Mouse (Mus musculus) forebrain, embryonic 11.5 days (tissue): Measurements from ENCODE around the gene Fbxw9. TPM values are rescaled to one million over a fixed set of nuclear protein-coding genes. Genes with fewer than 3 reads are reported as not detected.
A peak's percentile ranks its signal among the peaks of the same experiment; 100 is the strongest.

Experiments used
- ATAC-seq: fragments of 200-750 bp; cut with Nextera tagmentation; replicated peaks from 2 replicates; pipeline ENCODE4 v1.8.0; 2017; ENCODE audit warnings: moderate TSS enrichment; ENCODE audit not compliant: low FRiP score
- DNase-seq: peaks from one replicate; pipeline ENCODE4 v3.0.0-alpha.2; 2017; ENCODE audit warnings: low spot score
- H3K27ac ChIP-seq: fragments of 300-500 bp; sonication (generic); 2 replicates; pipeline ENCODE4 v1.5.1; 2014; ENCODE audit warnings: low read depth, low read length
- H3K27me3 ChIP-seq: fragments of 300-500 bp; sonication (generic); 2 replicates; pipeline ENCODE4 v1.6.1; 2014; ENCODE audit warnings: mild to moderate bottlenecking, low read length, mixed read lengths; ENCODE audit not compliant: control insufficient read depth, insufficient read depth
- H3K36me3 ChIP-seq: fragments of 300-500 bp; sonication (generic); 2 replicates; pipeline ENCODE4 v1.6.1; 2014; ENCODE audit warnings: mild to moderate bottlenecking, low read length, moderate library complexity, mixed read lengths; ENCODE audit not compliant: control insufficient read depth, insufficient read depth
- H3K4me1 ChIP-seq: fragments of 300-500 bp; sonication (generic); replicated peaks from 2 replicates; pipeline ENCODE4 v1.6.1; 2014; ENCODE audit warnings: low read length, mixed read lengths; ENCODE audit not compliant: control insufficient read depth, insufficient read depth
- H3K4me2 ChIP-seq: fragments of 300-500 bp; sonication (generic); 2 replicates; pipeline ENCODE4 v1.6.1; 2014; ENCODE audit warnings: low read depth, mild to moderate bottlenecking, low read length, moderate library complexity, mixed read lengths; ENCODE audit not compliant: severe bottlenecking
- H3K4me3 ChIP-seq: fragments of 300-500 bp; sonication (generic); 2 replicates; pipeline ENCODE4 v1.5.1; 2014; ENCODE audit warnings: low read depth, low read length
- H3K9ac ChIP-seq: fragments of 300-500 bp; sonication (generic); 2 replicates; pipeline ENCODE4 v1.6.1; 2014; ENCODE audit warnings: low read length
- H3K9me3 ChIP-seq: fragments of 300-500 bp; sonication (generic); 2 replicates; pipeline ENCODE4 v1.6.1; 2016; ENCODE audit warnings: low read length, mixed read lengths; ENCODE audit not compliant: control insufficient read depth
- whole genome bisulfite sequencing: fragments of 180-500 bp; shearing (Covaris S2); extraction: QIAGEN DNeasy Blood & Tissue Kit; methylation state at CpG from one replicate; pipeline ENCODE4 v1.1.7; 2014; 5-methylcytosine and 5-hydroxymethylcytosine counted together
- polyA plus RNA-seq: library from polyadenylated mRNA; unstranded; fragments of >200 nt; fragmentation: Nextera tagmentation; extraction: Ambion mirVana; gene quantifications from 2 replicates; pipeline ENCODE4 v1.2.1, GENCODE M21; 2014

Gene Fbxw9
- polyA plus RNA-seq, 1 experiment from 2014 or later, result 23.8 TPM

GRCm38 (mm10) chr8:85025098-85025932 lies 34.5 kb upstream of the Fbxw9 start, which contains the start of gene Asna1:
Gene Asna1, minus strand, starts transcription at chr8:85025281.
- Histone ChIP-seq H3K9me3 (no peaks in the 10 kb centered on the region), H3K9ac (peak within 1 kb of the TSS; percentile 85), H3K4me2 (peak within 1 kb of the TSS; percentile 93), H3K27me3 (no peaks in the 10 kb centered on the region), H3K4me1 (peaks cover 18% of the 10 kb centered on the region), H3K4me3 (peak within 1 kb of the TSS; percentile 98), H3K27ac (peak within 1 kb of the TSS; percentile 68), H3K36me3 (peaks cover 11% of the 10 kb centered on the region; the same call in 1 of the 2 replicates)
- DNase-seq (peak; percentile 89), ATAC-seq (peak; percentile 88)
- WGBS, result 8% methylated on average over 30 of the region's 30 CpGs

GRCm38 (mm10) chr8:85026670-85027515 lies 33.0 kb upstream of the Fbxw9 start, which contains the start of gene Trir:
Gene Trir, plus strand, starts transcription at chr8:85026823.
- peak within 1 kb of the TSS; percentile 99 for H3K9ac ChIP-seq
- ATAC-seq, result peak; percentile 84
- no peaks in the 10 kb centered on the region for H3K9me3 ChIP-seq
- peak within 1 kb of the TSS; percentile 98 for H3K4me3 ChIP-seq
- peak; percentile 96 for DNase-seq
- WGBS, result under 1% methylated on average over 68 of the region's 75 CpGs
- peaks cover 18% of the 10 kb centered on the region for H3K4me1 ChIP-seq
- no peaks in the 10 kb centered on the region for H3K27me3 ChIP-seq
- peak within 1 kb of the TSS; percentile 81 for H3K27ac ChIP-seq
- H3K4me2 ChIP-seq, result peak within 1 kb of the TSS; percentile 93
- peaks cover 15% of the 10 kb centered on the region; the same call in 1 of the 2 replicates for H3K36me3 ChIP-seq

GRCm38 (mm10) chr8:85027516-85027855 lies 32.4 kb upstream of the Fbxw9 start:
- 1% methylated on average over 13 of the region's 13 CpGs for WGBS
- ATAC-seq, result no peak
- DNase-seq, result no peak
- peaks cover 18% of the 10 kb centered on the region for H3K4me1 ChIP-seq
- peak overlapping the region; percentile 99 for H3K9ac ChIP-seq
- peak overlapping the region; percentile 98 for H3K4me3 ChIP-seq
- H3K9me3 ChIP-seq, result no peaks in the 10 kb centered on the region
- peaks cover 15% of the 10 kb centered on the region; the same call in 1 of the 2 replicates for H3K36me3 ChIP-seq
- H3K27me3 ChIP-seq, result no peaks in the 10 kb centered on the region
- H3K4me2 ChIP-seq, result peak overlapping the region; percentile 80
- peak overlapping the region; percentile 81; the same call in 1 of the 2 replicates for H3K27ac ChIP-seq

- H3K9ac ChIP-seq, result peak overlapping the region; percentile 99
- 25% methylated on average over 2 of the region's 2 CpGs for WGBS
- ATAC-seq (no peak), DNase-seq (no peak)
- peak overlapping the region; percentile 98 for H3K4me3 ChIP-seq
- no peaks in the 10 kb centered on the region for H3K27me3 ChIP-seq
- peak overlapping the region; percentile 80 for H3K4me2 ChIP-seq
- H3K27ac ChIP-seq, result no peak overlapping the region
- H3K9me3 ChIP-seq, result no peaks in the 10 kb centered on the region
- peaks cover 18% of the 10 kb centered on the region for H3K4me1 ChIP-seq
- peaks cover 15% of the 10 kb centered on the region; the same call in 1 of the 2 replicates for H3K36me3 ChIP-seq
These were observed 31.9 kb upstream of the Fbxw9 start for GRCm38 (mm10) chr8:85027922-85028321.

- WGBS, result 91% methylated on average over 14 of the region's 14 CpGs
- Histone ChIP-seq H3K9ac (no peak overlapping the region), H3K9me3 (no peaks in the 10 kb centered on the region), H3K4me3 (no peak overlapping the region), H3K27me3 (no peaks in the 10 kb centered on the region), H3K36me3 (peaks cover 10% of the 10 kb centered on the region; the same call in 1 of the 2 replicates), H3K4me2 (no peak overlapping the region), H3K27ac (no peak overlapping the region), H3K4me1 (peaks cover 15% of the 10 kb centered on the region; the same call in 1 of the 2 replicates)
- peak; percentile 50 for DNase-seq
- ATAC-seq, result no peak
These were observed 30.6 kb upstream of the Fbxw9 start for GRCm38 (mm10) chr8:85029271-85029670.

- H3K4me2 ChIP-seq, result no peak overlapping the region
- DNase-seq (no peak), ATAC-seq (no peak)
- no peaks in the 10 kb centered on the region for H3K27me3 ChIP-seq
- no peak overlapping the region for H3K9ac ChIP-seq
- no peak overlapping the region for H3K4me3 ChIP-seq
- H3K4me1 ChIP-seq, result peaks cover 12% of the 10 kb centered on the region; the same call in 1 of the 2 replicates
- H3K27ac ChIP-seq, result no peak overlapping the region
- WGBS, result 88% methylated on average over 4 of the region's 4 CpGs
- H3K36me3 ChIP-seq, result peaks cover 10% of the 10 kb centered on the region; the same call in 1 of the 2 replicates
- no peaks in the 10 kb centered on the region for H3K9me3 ChIP-seq
These were observed 27.1 kb upstream of the Fbxw9 start for GRCm38 (mm10) chr8:85032622-85033311.

- Histone ChIP-seq H3K9ac (no peak overlapping the region), H3K27me3 (no peaks in the 10 kb centered on the region)
These were observed 26.0 kb upstream of the Fbxw9 start for GRCm38 (mm10) chr8:85033867-85034266.

GRCm38 (mm10) chr8:85034764-85035163 lies 25.1 kb upstream of the Fbxw9 start:
- Histone ChIP-seq H3K9me3 (no peaks in the 10 kb centered on the region), H3K9ac (no peak overlapping the region; the same call in 1 of the 2 replicates), H3K4me3 (peak overlapping the region; percentile 80), H3K27me3 (no peaks in the 10 kb centered on the region), H3K36me3 (peaks cover 8% of the 10 kb centered on the region; the same call in 1 of the 2 replicates), H3K4me2 (peak overlapping the region; percentile 91), H3K27ac (no peak overlapping the region), H3K4me1 (0 out of 2 replicates have a peak, but pooled peaks cover 7% of the 10 kb centered on the region)
- no peak for ATAC-seq
- 3% methylated on average over 13 of the region's 13 CpGs for WGBS
- DNase-seq, result peak; percentile 85

More at GRCm38 (mm10) chr8:85033867-85034266, 26.0 kb upstream of the Fbxw9 start:
- 73% methylated on average over 1 of the region's 1 CpGs for WGBS
- peaks cover 10% of the 10 kb centered on the region; the same call in 1 of the 2 replicates for H3K36me3 ChIP-seq
- no peak overlapping the region for H3K4me3 ChIP-seq
- H3K4me2 ChIP-seq, result no peak overlapping the region
- ATAC-seq (no peak), DNase-seq (no peak)
- peaks cover 5% of the 10 kb centered on the region; the same call in 1 of the 2 replicates for H3K4me1 ChIP-seq
- H3K27ac ChIP-seq, result no peak overlapping the region
- no peaks in the 10 kb centered on the region for H3K9me3 ChIP-seq
